Mouse (Mus musculus) stomach, postnatal 0 days (tissue): ENCODE results near the gene Olfr231.

Source experiments
- CTCF ChIP-seq: IDR thresholded peaks from 2 replicates; pipeline ENCODE4 v1.5.1; 2016; ENCODE audit warnings: antibody characterized with exemption, low read depth, mild to moderate bottlenecking, moderate library complexity
- EP300 ChIP-seq: optimal IDR thresholded peaks from 2 replicates; pipeline ENCODE3; 2016; ENCODE audit warnings: antibody characterized with exemption

DNA sequence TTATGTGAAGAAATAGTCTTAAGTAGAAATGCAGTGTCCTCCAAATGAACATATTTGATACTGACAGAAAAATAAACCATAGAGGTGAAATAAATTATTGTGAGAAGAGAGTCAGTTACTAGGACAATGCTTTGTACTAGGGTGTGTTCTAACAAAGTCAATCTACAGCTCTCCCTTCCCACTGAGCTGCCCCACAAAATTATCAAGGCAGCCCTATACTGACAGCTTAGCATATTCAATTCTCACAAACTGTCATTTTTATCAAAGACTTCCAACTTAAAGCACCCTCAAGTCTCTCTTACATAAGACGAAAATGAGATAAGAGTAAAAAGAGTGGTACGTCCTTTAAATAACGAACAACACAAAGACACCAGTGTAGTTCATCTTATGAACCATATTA lies 36.7 kb upstream of the Olfr231 start:
- TF ChIP-seq EP300: no peak
- TF ChIP-seq CTCF: no peak
